Mouse (Mus musculus) MEL (cell line): Measurements from ENCODE around the gene Igsf21. TPM values are rescaled to one million over a fixed set of nuclear protein-coding genes. Genes with fewer than 3 reads are reported as not detected.

Experiments used
- DNase-seq: peaks from one replicate; pipeline ENCODE4 v3.0.0; 2011; ENCODE audit warnings: low read depth, low spot score
- H3K27ac ChIP-seq: 2 replicates; pipeline ENCODE4 v1.5.1; 2012; ENCODE audit warnings: low read depth, mild to moderate bottlenecking, control low read depth, low read length, moderate library complexity; ENCODE audit not compliant: control insufficient read depth
- H3K27me3 ChIP-seq, 2 experiments: fragments of 150-350 bp in 1 of 2; sonication (generic) in 1 of 2; 2 replicates each; pipeline ENCODE4 v1.6.1; 2012; ENCODE audit warnings: low read length in 2 of 2, mild to moderate bottlenecking in 2 of 2, improper control_type of control experiment in 1 of 2, moderate library complexity in 1 of 2; ENCODE audit not compliant: insufficient read depth in 2 of 2, control insufficient read depth in 1 of 2
- H3K36me3 ChIP-seq, 2 experiments: 2 replicates each; pipeline ENCODE4 v1.6.1; 2012 to 2014; ENCODE audit warnings: low read length in 2 of 2, improper control_type of control experiment in 1 of 2, inconsistent platforms in 1 of 2, mild to moderate bottlenecking in 1 of 2; ENCODE audit not compliant: insufficient read depth in 2 of 2, control insufficient read depth in 1 of 2
- H3K4me1 ChIP-seq, 2 experiments: fragments of 150-350 bp in 1 of 2; sonication (generic) in 1 of 2; 2 replicates each; pipeline ENCODE4 v1.6.1; 2012; ENCODE audit warnings: low read length in 2 of 2, improper control_type of control experiment in 1 of 2, mild to moderate bottlenecking in 1 of 2; ENCODE audit not compliant: insufficient read depth in 2 of 2, control insufficient read depth in 1 of 2
- H3K4me3 ChIP-seq, 2 experiments: fragments of 150-350 bp in 1 of 2; sonication (generic) in 1 of 2; 2 replicates each; pipeline ENCODE4 v1.5.1; 2012; ENCODE audit warnings: low read depth in 2 of 2, low read length in 2 of 2, mild to moderate bottlenecking in 2 of 2, moderate library complexity in 2 of 2, control low read depth in 1 of 2, improper control_type of control experiment in 1 of 2; ENCODE audit not compliant: control insufficient read depth in 1 of 2, insufficient read depth in 1 of 2
- H3K79me2 ChIP-seq: 2 replicates; pipeline ENCODE4 v1.6.1; 2012; ENCODE audit warnings: mild to moderate bottlenecking, low read length, moderate library complexity; ENCODE audit not compliant: control insufficient read depth, poor library complexity, insufficient read depth
- H3K9ac ChIP-seq: 2 replicates; pipeline ENCODE4 v1.6.1; 2012; ENCODE audit warnings: low read depth, mild to moderate bottlenecking, control low read depth, low read length, moderate library complexity; ENCODE audit not compliant: control insufficient read depth, poor library complexity, severe bottlenecking
- H3K9me3 ChIP-seq: fragments of 150-350 bp; sonication (generic); replicated peaks from 2 replicates; pipeline ENCODE4 v1.6.1; 2012; ENCODE audit warnings: mild to moderate bottlenecking, low read length, improper control_type of control experiment, moderate library complexity; ENCODE audit not compliant: insufficient read depth
- BHLHE40 ChIP-seq: IDR thresholded peaks from 2 replicates; pipeline ENCODE4 v1.6.1; 2012; ENCODE audit warnings: low read depth, mild to moderate bottlenecking, inconsistent platforms, low read length, improper control_type of control experiment, borderline replicate concordance
- CHD1 ChIP-seq: IDR thresholded peaks from 2 replicates; pipeline ENCODE4 v1.6.1; 2012; ENCODE audit warnings: low read depth, mild to moderate bottlenecking, inconsistent platforms, low read length, improper control_type of control experiment
- CTCF ChIP-seq, 3 experiments: IDR thresholded peaks in 2 of 3; conservative IDR thresholded peaks in 1 of 3; 2 replicates each; pipeline ENCODE4 v1.5.1; 2011 to 2012; ENCODE audit warnings: low read length in 3 of 3, low read depth in 2 of 3, mild to moderate bottlenecking in 2 of 3, improper control_type of control experiment in 1 of 3, inconsistent platforms in 1 of 3, mixed read lengths in 1 of 3, moderate library complexity in 1 of 3; ENCODE audit not compliant: control insufficient read depth in 1 of 3, insufficient read depth in 1 of 3, poor library complexity in 1 of 3, severe bottlenecking in 1 of 3
- E2F4 ChIP-seq: IDR thresholded peaks from 2 replicates; pipeline ENCODE4 v1.6.1; 2011; ENCODE audit warnings: low read depth, low read length, improper control_type of control experiment, borderline replicate concordance
- ETS1 ChIP-seq: IDR thresholded peaks from 2 replicates; pipeline ENCODE4 v1.6.1; 2012; ENCODE audit warnings: low read depth, mild to moderate bottlenecking, inconsistent platforms, low read length, improper control_type of control experiment, moderate library complexity
- GABPA ChIP-seq: IDR thresholded peaks from 2 replicates; pipeline ENCODE4 v1.6.1; 2012; ENCODE audit warnings: low read depth, mild to moderate bottlenecking, inconsistent platforms, low read length, improper control_type of control experiment, moderate library complexity
- JUND ChIP-seq: IDR thresholded peaks from 2 replicates; pipeline ENCODE4 v1.6.1; 2011; ENCODE audit warnings: low read depth, mild to moderate bottlenecking, improper control_type of control experiment, low read length
- MAFK ChIP-seq: IDR thresholded peaks from 2 replicates; pipeline ENCODE4 v1.6.1; 2011; ENCODE audit warnings: low read depth, mild to moderate bottlenecking, low read length, improper control_type of control experiment, borderline replicate concordance
- MXI1 ChIP-seq: IDR thresholded peaks from 2 replicates; pipeline ENCODE4 v1.6.1; 2011; ENCODE audit warnings: mild to moderate bottlenecking, low read depth, low read length, improper control_type of control experiment
- MYB ChIP-seq: IDR thresholded peaks from 2 replicates; pipeline ENCODE4 v1.6.1; 2011; ENCODE audit warnings: mild to moderate bottlenecking, low read depth, low read length, improper control_type of control experiment
- MYC ChIP-seq: IDR thresholded peaks from 2 replicates; pipeline ENCODE4 v1.6.1; 2011; ENCODE audit warnings: low read depth, mild to moderate bottlenecking, low read length, improper control_type of control experiment, moderate library complexity
- NELFE ChIP-seq: IDR thresholded peaks from 2 replicates; pipeline ENCODE4 v1.6.1; 2011; ENCODE audit warnings: low read depth, low read length, improper control_type of control experiment
- NRF1 ChIP-seq: IDR thresholded peaks from 2 replicates; pipeline ENCODE4 v1.6.1; 2014; ENCODE audit warnings: low read depth, mild to moderate bottlenecking, inconsistent platforms, low read length, improper control_type of control experiment, moderate library complexity; ENCODE audit not compliant: poor library complexity, insufficient read depth, severe bottlenecking
- RAD21 ChIP-seq: IDR thresholded peaks from 2 replicates; pipeline ENCODE4 v1.6.1; 2011; ENCODE audit warnings: mild to moderate bottlenecking, low read depth, low read length, improper control_type of control experiment
- RCOR1 ChIP-seq: IDR thresholded peaks from 2 replicates; pipeline ENCODE4 v1.6.1; 2012; ENCODE audit warnings: low read depth, mild to moderate bottlenecking, inconsistent platforms, low read length, improper control_type of control experiment
- TAL1 ChIP-seq: IDR thresholded peaks from 2 replicates; pipeline ENCODE4 v1.6.1; 2012; ENCODE audit warnings: mild to moderate bottlenecking, inconsistent platforms, low read length, moderate library complexity, mixed read lengths
- TBP ChIP-seq: IDR thresholded peaks from 2 replicates; pipeline ENCODE4 v1.8.0; 2011; ENCODE audit warnings: low read depth, low read length, improper control_type of control experiment
- TCF12 ChIP-seq: IDR thresholded peaks from 2 replicates; pipeline ENCODE4 v1.6.1; 2014; ENCODE audit warnings: low read depth, mild to moderate bottlenecking, inconsistent platforms, low read length, improper control_type of control experiment, moderate library complexity
- USF2 ChIP-seq, 2 experiments: IDR thresholded peaks; 2 replicates each; pipeline ENCODE4 v1.6.1; 2011 to 2012; ENCODE audit warnings: improper control_type of control experiment in 2 of 2, low read length in 2 of 2, borderline replicate concordance in 1 of 2, inconsistent platforms in 1 of 2, low read depth in 1 of 2, mild to moderate bottlenecking in 1 of 2; ENCODE audit not compliant: insufficient read depth in 1 of 2
- polyA plus RNA-seq, 2 experiments: library from polyadenylated mRNA; stranded (reverse) in 1 of 2; unstranded in 1 of 2; fragments of >175 nt in 1 of 2; fragments of >200 nt in 1 of 2; gene quantifications; 2 replicates each; pipeline versions ENCODE4 v1.2.1 to v1.2.4; 2012; ENCODE audit warnings: low replicate concordance in 2 of 2, low read depth in 1 of 2; ENCODE audit not compliant: insufficient read length in 2 of 2, insufficient read depth in 1 of 2, missing spikeins in 1 of 2
- total RNA-seq: library from RNA; depleted of rRNA; stranded (reverse); fragments of 300-350 nt; gene quantifications from 2 replicates; pipeline ENCODE4 v1.2.3, GENCODE M21; 2012

Igsf21 gene
- total and polyA plus RNA-seq, 3 experiments: not detected

DNA sequence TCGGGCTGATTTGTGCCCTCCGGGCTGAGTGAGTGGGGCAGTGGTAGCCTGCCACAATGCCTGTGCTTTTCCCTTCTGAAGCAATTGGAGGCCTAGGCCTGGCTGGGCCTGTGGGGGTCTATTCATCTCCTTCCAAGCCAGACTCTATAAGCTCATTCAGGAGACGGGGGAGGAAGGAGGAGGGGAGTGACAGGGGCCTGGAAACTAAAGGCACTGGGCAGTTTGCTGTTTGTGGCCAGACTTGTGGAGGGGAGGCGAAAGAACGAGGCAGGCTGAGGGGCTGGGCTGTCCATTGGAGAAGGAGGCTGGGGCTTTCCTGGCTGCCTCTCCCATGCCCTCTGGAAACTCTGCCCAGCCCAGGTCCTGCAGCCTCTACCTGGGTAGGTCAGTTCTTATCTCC lies 92.1 kb downstream of the Igsf21 start:
- H3K79me2 ChIP-seq: no peaks in the 10 kb centered on the region
- no peaks in the 10 kb centered on the region for H3K4me1 ChIP-seq
- no peak overlapping the region for H3K9ac ChIP-seq
- no peak overlapping the region for H3K27ac ChIP-seq
- no peak overlapping the region for H3K4me3 ChIP-seq
- no peaks in the 10 kb centered on the region for H3K27me3 ChIP-seq
- TF ChIP-seq E2F4 (no peak), JUND (no peak), ETS1 (no peak), RAD21 (no peak), NRF1 (no peak), CHD1 (no peak), TCF12 (no peak), MAFK (no peak), USF2 (IDR thresholded peaks at IDR 0.05; ENCODE audit: borderline replicate concordance in 1 of 2, insufficient read depth in 1 of 2, low read depth in 1 of 2, low read length in 2 of 2) (no peak), TAL1 (no peak), BHLHE40 (no peak), RCOR1 (no peak), MYC (no peak), MXI1 (no peak), CTCF (IDR thresholded peaks at IDR 0.05 in 2 of 3, conservative IDR thresholded peaks at IDR 0.05 in 1 of 3; ENCODE audit: control insufficient read depth in 1 of 3, insufficient read depth in 1 of 3, low read depth in 2 of 3, low read length in 3 of 3, poor library complexity in 1 of 3, severe bottlenecking in 1 of 3) (no peak), GABPA (no peak), MYB (no peak), NELFE (no peak)
- H3K36me3 ChIP-seq: no peaks in the 10 kb centered on the region
- no peak for DNase-seq
- no peaks in the 10 kb centered on the region; the same call in 1 of the 2 replicates for H3K9me3 ChIP-seq

DNA sequence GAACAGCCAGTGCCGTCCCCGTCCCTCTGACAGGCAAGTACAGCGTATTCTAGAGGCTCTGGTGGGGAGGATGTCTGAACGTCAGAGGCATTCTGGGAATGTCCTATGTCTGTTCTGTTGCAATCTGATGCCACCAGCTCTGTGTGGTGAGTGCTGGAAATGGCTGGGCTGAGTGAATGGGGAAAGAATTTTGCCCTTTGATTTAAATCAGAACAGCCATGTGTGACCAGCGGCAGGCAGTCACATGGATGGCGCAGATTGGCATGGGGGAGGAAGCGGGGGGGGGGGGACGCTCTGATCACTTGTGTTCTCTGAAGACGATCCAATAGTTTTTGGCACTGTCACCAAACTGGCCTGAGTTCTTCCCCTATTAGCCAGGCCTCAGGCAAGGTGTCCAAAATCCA lies 92.9 kb downstream of the Igsf21 start:
- Histone ChIP-seq H3K36me3 (no peaks in the 10 kb centered on the region), H3K9me3 (no peaks in the 10 kb centered on the region; the same call in 1 of the 2 replicates), H3K27me3 (no peaks in the 10 kb centered on the region), H3K4me3 (no peak overlapping the region), H3K4me1 (no peaks in the 10 kb centered on the region), H3K79me2 (no peaks in the 10 kb centered on the region), H3K27ac (no peak overlapping the region), H3K9ac (no peak overlapping the region)
- DNase-seq: no peak
- no peak for TF ChIP-seq NRF1
- TF ChIP-seq TBP: no peak
- no peak for TF ChIP-seq MYB
- TF ChIP-seq, all 39 proteins: peak for 0
